Mouse (Mus musculus): ENCODE data around the gene Dapp1. TPM values are rescaled to one million over a fixed set of nuclear protein-coding genes. Genes with fewer than 3 reads are reported as not detected.

Dapp1 gene
- polyA plus RNA-seq, 1 experiment, result 48.5 TPM

DNA sequence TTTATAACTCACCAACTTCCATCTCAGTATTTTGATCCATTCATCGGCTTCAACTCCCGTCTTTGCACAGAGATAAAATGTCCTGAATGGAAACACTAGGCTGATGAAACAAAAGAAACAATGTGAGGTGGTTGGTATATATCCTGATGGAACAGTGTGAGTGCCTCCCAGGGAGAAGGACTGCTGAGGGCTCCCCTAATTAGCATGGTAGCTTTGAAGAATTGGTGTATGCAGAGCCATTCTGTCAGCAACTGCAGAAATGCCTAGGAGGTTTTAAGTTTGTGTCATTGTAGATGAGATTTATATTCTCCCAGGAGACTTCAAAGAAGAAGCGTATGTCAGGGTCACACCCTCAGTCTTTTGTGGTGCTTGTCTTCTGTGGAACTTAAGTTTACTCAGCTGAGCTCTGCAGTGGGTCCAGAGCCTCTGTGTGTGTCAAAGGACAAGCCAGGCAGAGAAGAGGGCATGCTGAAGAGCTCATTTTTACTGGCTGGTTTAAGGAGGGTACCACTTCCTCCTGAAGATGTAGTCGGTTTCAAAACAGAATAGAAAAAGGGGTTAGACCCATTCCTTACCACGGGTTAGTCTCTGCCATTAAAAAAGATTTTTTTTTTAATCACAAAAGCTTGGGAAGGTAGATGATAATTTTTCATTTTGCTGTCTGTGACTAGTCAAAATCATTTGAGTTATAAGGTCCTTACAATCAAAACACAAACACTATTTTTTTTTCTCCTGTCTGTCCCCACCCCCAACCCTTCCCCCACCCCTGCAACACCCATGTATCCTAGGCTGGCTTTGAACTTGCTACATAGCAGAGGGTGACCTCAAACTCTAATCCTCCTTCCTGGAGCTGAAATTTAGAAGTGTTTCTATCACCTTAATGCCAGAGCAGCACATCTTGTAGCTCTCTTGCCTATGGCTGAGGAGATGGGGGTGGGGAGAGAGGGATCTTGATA lies 45.5 kb downstream of the Dapp1 start:
- no peak for TF ChIP-seq POLR2A (IDR thresholded peaks at IDR 0.05; ENCODE audit: borderline replicate concordance, low read depth, low read length)
- no peak for TF ChIP-seq CTCF (IDR thresholded peaks at IDR 0.05; ENCODE audit: low read depth, low read length)
- Histone ChIP-seq H3K4me3 (ENCODE audit: insufficient read depth, low read length) (no peak overlapping the region), H3K27ac (ENCODE audit: insufficient read depth, low read depth, low read length) (no peak overlapping the region), H3K4me1 (ENCODE audit: control insufficient read depth, insufficient read depth, low read length) (peaks cover 2% of the 10 kb centered on the region)

DNA sequence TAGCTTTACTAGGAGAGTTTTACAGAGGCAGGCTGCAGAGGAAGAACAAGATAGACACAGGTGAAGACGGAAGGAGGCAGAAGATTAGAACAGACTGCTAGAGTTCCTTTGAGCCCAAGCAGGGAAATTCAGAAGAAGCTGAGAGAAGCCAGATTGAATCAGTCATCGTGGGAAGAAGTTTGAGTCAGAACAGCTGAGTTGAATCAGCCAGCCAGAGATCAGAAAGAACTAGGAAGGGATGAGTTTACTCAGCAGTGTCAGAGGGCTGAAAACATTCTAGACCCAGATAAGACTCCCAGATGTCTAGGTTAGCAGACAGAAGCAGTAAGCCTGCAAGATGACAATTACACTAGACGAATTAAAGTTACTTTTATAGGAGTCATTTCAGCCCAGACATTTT lies 47.4 kb downstream of the Dapp1 start:
- no peak for TF ChIP-seq CTCF (IDR thresholded peaks at IDR 0.05; ENCODE audit: low read depth, low read length)
- no peak for TF ChIP-seq POLR2A (IDR thresholded peaks at IDR 0.05; ENCODE audit: borderline replicate concordance, low read depth, low read length)
- Histone ChIP-seq H3K27ac (ENCODE audit: insufficient read depth, low read depth, low read length) (no peak overlapping the region), H3K4me1 (ENCODE audit: control insufficient read depth, insufficient read depth, low read length) (no peaks in the 10 kb centered on the region), H3K4me3 (ENCODE audit: insufficient read depth, low read length) (no peak overlapping the region)

DNA sequence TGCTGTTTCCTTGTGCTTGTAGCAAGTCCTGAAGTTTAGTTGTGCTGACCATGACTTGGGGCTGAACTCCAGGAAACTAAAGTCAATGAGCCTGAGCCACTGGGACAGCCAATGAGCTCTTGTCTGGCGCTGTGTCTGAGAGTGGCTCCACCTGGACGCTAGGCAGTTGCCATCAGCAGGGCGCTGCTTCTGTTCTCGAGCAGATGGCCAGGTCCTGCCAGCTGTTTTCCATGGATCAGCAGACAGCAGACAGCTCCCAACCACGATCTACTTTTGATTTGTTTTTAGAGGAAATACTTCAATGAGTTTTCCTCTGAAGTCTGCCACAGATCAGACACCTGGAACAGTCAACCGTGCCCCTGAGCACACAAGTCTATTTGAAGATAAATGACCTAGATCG lies 48.6 kb downstream of the Dapp1 start:
- Histone ChIP-seq H3K4me3 (ENCODE audit: insufficient read depth, low read length) (no peak overlapping the region), H3K4me1 (ENCODE audit: control insufficient read depth, insufficient read depth, low read length) (no peaks in the 10 kb centered on the region), H3K27ac (ENCODE audit: insufficient read depth, low read depth, low read length) (no peak overlapping the region)
- TF ChIP-seq CTCF (IDR thresholded peaks at IDR 0.05; ENCODE audit: low read depth, low read length) (no peak), POLR2A (IDR thresholded peaks at IDR 0.05; ENCODE audit: borderline replicate concordance, low read depth, low read length) (no peak)

- no peaks in the 10 kb centered on the region for H3K4me1 ChIP-seq (ENCODE audit: control insufficient read depth, insufficient read depth, low read length)
Measured at GRCm38 (mm10) chr3:137929940-137930339, 51.4 kb downstream of the Dapp1 start.

GRCm38 (mm10) chr3:137927010-137927409 lies 54.3 kb downstream of the Dapp1 start:
- no peak for TF ChIP-seq POLR2A (IDR thresholded peaks at IDR 0.05; ENCODE audit: borderline replicate concordance, low read depth, low read length)
- no peak for TF ChIP-seq CTCF (IDR thresholded peaks at IDR 0.05; ENCODE audit: low read depth, low read length)
- H3K4me3 ChIP-seq (ENCODE audit: insufficient read depth, low read length), result no peak overlapping the region
- peaks cover under 1% of the 10 kb centered on the region; the same call in 1 of the 2 replicates for H3K4me1 ChIP-seq (ENCODE audit: control insufficient read depth, insufficient read depth, low read length)

More at GRCm38 (mm10) chr3:137929940-137930339, 51.4 kb downstream of the Dapp1 start:
- Histone ChIP-seq H3K27ac (ENCODE audit: insufficient read depth, low read depth, low read length) (no peak overlapping the region), H3K4me3 (ENCODE audit: insufficient read depth, low read length) (no peak overlapping the region)
- no peak for TF ChIP-seq POLR2A (IDR thresholded peaks at IDR 0.05; ENCODE audit: borderline replicate concordance, low read depth, low read length)

GRCm38 (mm10) chr3:137920594-137920993 lies 60.8 kb downstream of the Dapp1 start:
- H3K4me3 ChIP-seq (ENCODE audit: insufficient read depth, low read length), result no peak overlapping the region
- H3K4me1 ChIP-seq (ENCODE audit: control insufficient read depth, insufficient read depth, low read length), result peaks cover 12% of the 10 kb centered on the region
- TF ChIP-seq POLR2A (IDR thresholded peaks at IDR 0.05; ENCODE audit: borderline replicate concordance, low read depth, low read length), result no peak
- no peak for TF ChIP-seq CTCF (IDR thresholded peaks at IDR 0.05; ENCODE audit: low read depth, low read length)
- H3K27ac ChIP-seq (ENCODE audit: insufficient read depth, low read depth, low read length), result no peak overlapping the region

More at GRCm38 (mm10) chr3:137927010-137927409, 54.3 kb downstream of the Dapp1 start:
- no peak overlapping the region for H3K27ac ChIP-seq (ENCODE audit: insufficient read depth, low read depth, low read length)

DNA sequence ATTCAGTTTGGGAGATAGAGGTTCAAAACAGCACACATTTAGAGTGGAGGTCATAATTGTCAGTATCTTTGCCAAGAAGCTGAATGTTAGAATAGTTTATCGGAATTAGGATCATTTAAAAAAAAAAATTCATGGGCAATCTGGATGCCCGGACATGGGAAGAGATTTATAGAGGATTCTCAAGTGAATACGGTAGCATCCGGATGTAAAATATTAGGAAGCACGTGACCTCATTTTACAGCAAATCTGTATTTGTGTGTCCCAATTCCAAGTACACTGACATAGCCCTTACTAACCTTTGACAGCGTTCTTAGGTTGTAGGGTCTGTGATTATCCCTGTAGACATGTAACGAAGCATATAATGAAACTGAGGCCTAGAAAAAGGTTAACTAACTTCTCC lies 61.9 kb downstream of the Dapp1 start:
- Histone ChIP-seq H3K4me1 (ENCODE audit: control insufficient read depth, insufficient read depth, low read length) (peaks cover 12% of the 10 kb centered on the region), H3K27ac (ENCODE audit: insufficient read depth, low read depth, low read length) (peak overlapping the region; percentile 96; the same call in 1 of the 2 replicates), H3K4me3 (ENCODE audit: insufficient read depth, low read length) (peak overlapping the region; percentile 93)
- TF ChIP-seq CTCF (IDR thresholded peaks at IDR 0.05; ENCODE audit: low read depth, low read length), result no peak

DNA sequence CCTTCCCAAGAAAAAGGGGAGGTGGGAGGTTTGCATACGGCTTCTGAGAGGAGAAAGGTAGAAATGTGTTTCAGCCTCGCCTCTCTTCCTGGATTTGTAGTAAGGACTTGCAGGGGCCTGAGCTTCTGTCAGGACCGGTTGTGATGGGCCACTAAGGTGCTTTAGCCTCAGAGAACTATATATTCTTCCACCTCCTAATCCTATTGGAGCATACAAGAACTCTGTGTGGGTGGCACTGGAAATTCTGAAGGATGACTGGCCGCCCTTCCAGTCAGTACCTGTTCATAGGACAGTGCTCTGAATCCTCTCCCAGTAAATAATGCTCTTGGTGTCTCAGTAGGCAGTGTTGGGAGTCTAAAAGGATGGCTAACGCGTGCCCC lies 62.4 kb downstream of the Dapp1 start:
- Histone ChIP-seq H3K4me3 (ENCODE audit: insufficient read depth, low read length) (peak overlapping the region; percentile 93), H3K4me1 (ENCODE audit: control insufficient read depth, insufficient read depth, low read length) (peaks cover 12% of the 10 kb centered on the region), H3K27ac (ENCODE audit: insufficient read depth, low read depth, low read length) (peak overlapping the region; percentile 96)
- TF ChIP-seq POLR2A (IDR thresholded peaks at IDR 0.05; ENCODE audit: borderline replicate concordance, low read depth, low read length) (no peak), CTCF (IDR thresholded peaks at IDR 0.05; ENCODE audit: low read depth, low read length) (no peak)

DNA sequence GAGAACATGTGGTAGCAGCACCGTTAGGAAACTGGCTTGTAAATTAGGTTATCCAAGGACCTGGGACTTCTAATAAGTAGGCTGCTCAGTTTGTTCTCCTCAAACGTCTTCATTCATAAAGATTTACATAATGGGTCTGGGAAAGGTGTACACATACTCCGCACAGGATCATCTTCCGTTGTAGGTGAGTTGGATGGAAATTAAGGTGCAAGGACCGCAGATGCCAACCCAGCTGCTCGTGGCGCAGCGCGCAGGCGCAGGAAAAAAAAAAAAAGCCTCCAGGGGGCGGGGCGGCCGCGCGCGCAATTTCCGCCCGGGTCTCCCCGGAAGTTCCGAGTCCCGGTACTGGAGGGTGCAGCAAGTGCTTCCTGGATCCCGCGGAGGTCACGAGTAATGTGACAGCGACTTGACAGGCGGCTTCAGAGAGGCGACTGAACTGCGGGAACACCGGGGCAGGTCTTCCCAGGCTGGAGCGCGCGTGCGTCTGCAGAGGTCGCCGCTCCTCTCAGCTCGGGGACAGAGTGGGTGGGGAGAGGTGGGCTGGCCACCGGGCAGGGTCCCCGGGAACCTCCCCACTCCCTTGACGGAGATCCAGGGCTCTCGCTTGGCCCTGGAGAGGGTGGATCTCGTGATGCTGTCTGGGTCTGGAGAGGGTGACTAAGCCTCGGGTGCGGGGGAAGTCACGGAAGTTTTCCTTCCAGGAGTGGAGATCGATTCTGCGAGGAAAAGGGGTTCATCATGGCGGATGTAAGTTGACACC lies 63.0 kb downstream of the Dapp1 start, which contains the start of gene Lamtor3:
Lamtor3 (plus strand) TSS at position 335 of the 760 bp plus-strand sequence.
- Histone ChIP-seq H3K4me3 (ENCODE audit: insufficient read depth, low read length) (peak within 1 kb of the TSS; percentile 93), H3K27ac (ENCODE audit: insufficient read depth, low read depth, low read length) (peak within 1 kb of the TSS; percentile 96), H3K4me1 (ENCODE audit: control insufficient read depth, insufficient read depth, low read length) (peaks cover 12% of the 10 kb centered on the region)
- no peak for TF ChIP-seq POLR2A (IDR thresholded peaks at IDR 0.05; ENCODE audit: borderline replicate concordance, low read depth, low read length)
- TF ChIP-seq CTCF (IDR thresholded peaks at IDR 0.05; ENCODE audit: low read depth, low read length), result no peak

Data from bone marrow macrophage, adult 2 months (primary cell).